Mouse (Mus musculus) midbrain, postnatal 0 days (tissue): ENCODE measurements at regions not wholly inside any gene's neighbourhood (a gene's known extent, or its start where the extent isn't known, plus 50 kb on each side); places are given as distances from the start of the nearest gene placed in this dataset.

Source experiments
- ATAC-seq: fragments of 200-750 bp; cut with Nextera tagmentation; 2 replicates; pipeline ENCODE4 v1.8.0; 2017; ENCODE audit warnings: moderate number of reproducible peaks, mild to moderate bottlenecking, moderate TSS enrichment, moderate library complexity; ENCODE audit not compliant: low FRiP score
- DNase-seq: peaks from one replicate; pipeline ENCODE4 v3.0.0-alpha.2; 2015; ENCODE audit warnings: low spot score
- H3K27ac ChIP-seq: fragments of 300-500 bp; sonication (generic); 2 replicates; pipeline ENCODE4 v1.5.1; 2014; ENCODE audit warnings: low read depth, mild to moderate bottlenecking, low read length, mixed read lengths
- H3K27me3 ChIP-seq: fragments of 300-500 bp; sonication (generic); 2 replicates; pipeline ENCODE4 v1.6.1; 2014; ENCODE audit warnings: low read length, control low read depth, mixed read lengths; ENCODE audit not compliant: insufficient read depth
- H3K36me3 ChIP-seq: fragments of 300-500 bp; sonication (generic); 2 replicates; pipeline ENCODE4 v1.6.1; 2014; ENCODE audit warnings: low read length, control low read depth, mixed read lengths; ENCODE audit not compliant: insufficient read depth
- H3K4me1 ChIP-seq: fragments of 300-500 bp; sonication (generic); 2 replicates; pipeline ENCODE4 v1.6.1; 2014; ENCODE audit warnings: mild to moderate bottlenecking, control low read depth, antibody characterized with exemption, low read length, mixed read lengths; ENCODE audit not compliant: insufficient read depth
- H3K4me2 ChIP-seq: fragments of 300-500 bp; sonication (generic); 2 replicates; pipeline ENCODE4 v1.6.1; 2014; ENCODE audit warnings: low read depth, mild to moderate bottlenecking, low read length, mixed read lengths; ENCODE audit not compliant: poor library complexity, severe bottlenecking
- H3K4me3 ChIP-seq: fragments of 300-500 bp; sonication (generic); 2 replicates; pipeline ENCODE4 v1.5.1; 2014; ENCODE audit warnings: low read depth, mild to moderate bottlenecking, low read length, moderate library complexity
- H3K9ac ChIP-seq: fragments of 300-500 bp; sonication (generic); replicated peaks from 2 replicates; pipeline ENCODE4 v1.6.1; 2014; ENCODE audit warnings: mild to moderate bottlenecking, low read length, moderate library complexity, mixed read lengths; ENCODE audit not compliant: poor library complexity, severe bottlenecking
- H3K9me3 ChIP-seq: fragments of 300-500 bp; sonication (generic); 2 replicates; pipeline ENCODE4 v1.6.1; 2016; ENCODE audit warnings: low read length, control low read depth
- CTCF ChIP-seq: IDR thresholded peaks from 2 replicates; pipeline ENCODE4 v1.5.1; 2016; ENCODE audit warnings: antibody characterized with exemption, mild to moderate bottlenecking
- WGBS: fragments of 180-500 bp; shearing (Covaris S2); extraction: QIAGEN DNeasy Blood & Tissue Kit; methylation state at CpG from one replicate; pipeline ENCODE4 v1.1.7; 2014; 5-methylcytosine and 5-hydroxymethylcytosine counted together

DNA sequence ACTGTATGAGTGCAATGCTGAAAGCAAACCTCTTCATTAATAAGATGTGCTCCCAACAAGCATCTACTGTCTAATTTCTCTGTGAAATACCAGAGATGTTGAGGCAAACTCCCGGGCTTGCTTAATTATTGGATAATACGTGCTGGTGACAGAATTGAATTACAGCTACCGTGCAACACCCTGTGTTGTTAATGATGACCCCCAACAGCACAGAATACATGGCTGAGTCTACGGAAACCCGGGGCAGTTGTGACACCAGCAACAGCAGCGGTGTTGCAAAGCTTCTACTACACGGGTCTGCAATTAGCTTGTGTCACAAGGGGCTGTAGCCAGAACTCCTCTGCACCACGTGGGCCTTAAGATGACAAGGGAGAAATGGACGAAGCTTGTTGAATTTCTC, 224.2 kb downstream of the Skap2 start:
- no peak overlapping the region for H3K4me3 ChIP-seq
- H3K9me3 ChIP-seq = no peaks in the 10 kb centered on the region
- no peaks in the 10 kb centered on the region; the same call in 1 of the 2 replicates for H3K4me1 ChIP-seq
- H3K9ac ChIP-seq = no peak overlapping the region
- no peaks in the 10 kb centered on the region for H3K27me3 ChIP-seq
- 83% methylated on average over 9 of the region's 9 CpGs for WGBS
- no peaks in the 10 kb centered on the region for H3K36me3 ChIP-seq
- ATAC-seq = no peak
- no peak overlapping the region for H3K4me2 ChIP-seq
- no peak overlapping the region for H3K27ac ChIP-seq
- no peak for DNase-seq
- no peak for TF ChIP-seq CTCF

DNA sequence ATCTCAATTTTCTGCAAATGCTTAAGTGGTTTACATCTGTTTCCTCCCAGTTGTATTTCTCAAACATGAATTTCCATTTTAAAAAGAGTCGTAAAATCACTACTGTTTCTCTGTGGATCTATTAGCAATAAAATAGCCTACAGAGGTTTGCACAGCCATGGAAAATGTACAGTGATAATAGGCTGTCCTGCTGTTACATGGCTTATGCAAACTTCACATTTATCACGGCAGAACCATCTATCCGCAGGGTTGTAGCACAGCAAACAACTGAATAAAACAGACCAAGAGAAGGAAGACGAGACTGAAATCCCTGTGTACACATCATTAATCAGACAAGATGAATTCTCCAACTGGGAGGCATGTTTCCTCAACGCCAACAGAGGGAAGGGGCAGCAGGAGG, 222.1 kb downstream of the Skap2 start:
- H3K27ac ChIP-seq = no peak overlapping the region
- peak; percentile 35 for DNase-seq
- no peaks in the 10 kb centered on the region for H3K27me3 ChIP-seq
- 40% methylated on average over 5 of the region's 5 CpGs for WGBS
- no peak overlapping the region for H3K9ac ChIP-seq
- no peaks in the 10 kb centered on the region; the same call in 1 of the 2 replicates for H3K4me1 ChIP-seq
- no peak for ATAC-seq
- H3K4me2 ChIP-seq = no peak overlapping the region
- H3K9me3 ChIP-seq = no peaks in the 10 kb centered on the region
- TF ChIP-seq CTCF = no peak
- H3K36me3 ChIP-seq = no peaks in the 10 kb centered on the region
- H3K4me3 ChIP-seq = no peak overlapping the region

DNA sequence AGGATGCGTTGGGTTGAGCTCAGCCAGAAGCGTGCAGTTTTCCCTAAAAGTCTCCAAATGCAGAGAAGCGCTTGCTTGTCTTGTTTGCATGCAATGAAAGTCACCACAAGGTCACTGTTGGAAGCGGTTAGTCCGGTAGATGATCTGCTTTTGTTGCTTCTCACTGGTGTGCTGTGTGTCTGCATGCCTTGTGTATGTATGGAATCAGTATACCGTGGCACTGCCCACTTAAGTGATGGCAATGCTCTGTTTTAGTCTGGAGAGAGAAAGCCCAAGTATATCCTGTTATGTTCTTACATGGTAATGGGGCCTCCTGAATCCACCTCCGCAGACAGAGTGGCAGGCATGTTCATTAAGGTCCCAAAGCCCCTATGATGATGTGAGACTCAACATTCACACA, 221.7 kb downstream of the Skap2 start:
- WGBS = 70% methylated on average over 7 of the region's 7 CpGs
- H3K9ac ChIP-seq = no peak overlapping the region
- H3K4me1 ChIP-seq = no peaks in the 10 kb centered on the region; the same call in 1 of the 2 replicates
- H3K4me3 ChIP-seq = no peak overlapping the region
- H3K27ac ChIP-seq = no peak overlapping the region
- TF ChIP-seq CTCF = no peak
- H3K4me2 ChIP-seq = no peak overlapping the region
- no peaks in the 10 kb centered on the region for H3K36me3 ChIP-seq
- no peaks in the 10 kb centered on the region for H3K9me3 ChIP-seq
- no peak for ATAC-seq
- H3K27me3 ChIP-seq = no peaks in the 10 kb centered on the region
- DNase-seq = no peak

DNA sequence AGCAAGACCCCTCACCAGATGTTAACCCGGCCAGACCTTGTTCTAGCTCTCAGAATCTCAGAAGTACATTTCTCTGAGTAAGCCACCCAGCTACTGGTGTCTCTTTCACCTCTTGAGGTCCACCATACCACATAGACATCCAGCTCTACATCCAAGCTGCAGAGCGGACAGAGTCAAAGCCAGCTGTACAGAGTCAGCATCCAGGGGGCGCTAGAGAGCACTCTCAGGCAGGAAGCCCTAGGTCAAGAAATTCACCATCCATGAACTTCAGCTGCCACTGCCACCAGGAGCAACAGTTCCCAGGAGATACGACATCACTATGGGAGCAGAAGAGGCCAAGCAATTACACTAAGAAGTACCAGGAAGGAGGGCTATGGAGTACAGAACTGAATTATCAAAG, 217.0 kb downstream of the Skap2 start:
- peak; percentile 50 for TF ChIP-seq CTCF
- Histone ChIP-seq H3K9me3 (no peaks in the 10 kb centered on the region), H3K9ac (no peak overlapping the region), H3K4me3 (no peak overlapping the region), H3K36me3 (no peaks in the 10 kb centered on the region), H3K27ac (no peak overlapping the region), H3K4me1 (no peaks in the 10 kb centered on the region; the same call in 1 of the 2 replicates), H3K27me3 (no peaks in the 10 kb centered on the region), H3K4me2 (no peak overlapping the region)
- whole genome bisulfite sequencing = 60% methylated on average over 4 of the region's 4 CpGs
- no peak for DNase-seq
- ATAC-seq = no peak

DNA sequence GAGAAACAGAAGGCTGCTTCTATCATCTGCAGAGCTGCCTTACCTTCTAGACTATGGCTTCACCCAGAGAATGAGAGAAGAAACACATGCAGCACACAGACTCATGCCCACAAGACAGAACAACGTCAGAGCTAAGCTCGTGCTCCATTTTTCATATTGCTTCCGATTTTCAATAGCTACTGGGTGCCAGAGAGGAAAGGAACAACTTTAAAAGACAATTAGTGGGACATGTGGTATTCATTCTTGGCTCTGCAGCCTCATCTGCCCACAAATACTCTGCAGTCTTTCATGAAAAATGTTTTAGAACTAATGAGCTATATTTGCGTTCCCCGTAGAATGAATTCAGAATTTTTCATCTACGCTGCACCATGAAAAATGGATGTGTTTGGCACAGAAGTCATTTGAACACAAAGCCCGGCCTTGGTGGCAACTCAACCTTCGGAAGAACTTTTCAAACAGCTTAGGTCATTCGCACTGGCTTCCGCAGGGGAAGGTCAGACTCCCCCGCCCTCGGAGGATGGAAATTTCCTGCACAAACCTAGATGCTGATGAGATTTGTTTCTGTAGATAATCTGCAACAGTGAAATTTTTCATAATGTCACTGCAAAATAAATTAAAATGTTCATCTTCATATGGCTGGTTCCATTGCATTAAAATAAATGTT, 213.6 kb downstream of the Skap2 start:
- no peak for DNase-seq
- TF ChIP-seq CTCF = no peak
- Histone ChIP-seq H3K4me1 (no peaks in the 10 kb centered on the region), H3K27ac (no peak overlapping the region), H3K4me3 (no peak overlapping the region), H3K36me3 (no peaks in the 10 kb centered on the region), H3K9me3 (no peaks in the 10 kb centered on the region), H3K4me2 (no peak overlapping the region), H3K9ac (no peak overlapping the region), H3K27me3 (no peaks in the 10 kb centered on the region)
- 81% methylated on average over 12 of the region's 12 CpGs for WGBS
- ATAC-seq = no peak

DNA sequence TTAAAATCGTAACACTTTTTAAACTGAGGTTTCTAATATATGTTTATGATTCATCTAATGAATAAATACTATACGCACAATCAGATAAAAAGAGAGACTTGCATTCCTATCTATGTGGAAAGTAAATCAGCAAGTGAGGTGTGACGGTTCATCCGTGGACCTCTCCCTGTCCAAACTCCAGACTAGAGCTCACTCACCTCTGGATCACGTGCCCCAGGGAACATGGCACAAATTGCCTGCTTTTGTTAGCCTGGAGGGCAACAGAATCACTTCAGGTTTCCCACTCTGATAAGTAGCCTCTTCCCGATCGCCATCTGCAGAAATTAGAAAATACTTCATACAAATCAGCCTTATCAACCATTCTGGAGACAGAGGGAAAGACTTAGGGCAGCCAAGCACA, 206.7 kb downstream of the Skap2 start:
- 77% methylated on average over 7 of the region's 7 CpGs for WGBS
- no peak overlapping the region for H3K4me3 ChIP-seq
- ATAC-seq = no peak
- H3K4me2 ChIP-seq = no peak overlapping the region
- no peak for DNase-seq
- H3K36me3 ChIP-seq = no peaks in the 10 kb centered on the region
- H3K4me1 ChIP-seq = no peaks in the 10 kb centered on the region
- H3K27ac ChIP-seq = no peak overlapping the region
- H3K27me3 ChIP-seq = no peaks in the 10 kb centered on the region
- H3K9ac ChIP-seq = no peak overlapping the region
- no peak for TF ChIP-seq CTCF
- H3K9me3 ChIP-seq = no peaks in the 10 kb centered on the region
